Mouse (Mus musculus): ENCODE data around the gene Ddx21.

- no peak for TF ChIP-seq POLR2A (IDR thresholded peaks at IDR 0.05; ENCODE audit: borderline replicate concordance, extremely low read depth, insufficient read depth, insufficient read length, poor library complexity, severe bottlenecking)
- TF ChIP-seq CTCF (IDR thresholded peaks at IDR 0.05; ENCODE audit: borderline replicate concordance, extremely low read depth, insufficient read depth, insufficient read length) = no peak
Observed at GRCm38 (mm10) chr10:62577673-62578337, 24.3 kb downstream of the Ddx21 start.
